Mouse (Mus musculus) adrenal gland, adult 8-10 months (tissue): Measurements from ENCODE around the gene Brms1. TPM values are rescaled to one million over a fixed set of nuclear protein-coding genes. Genes with fewer than 3 reads are reported as not detected.
"Not testable (repeated sequence)": the region's sequence is repeated elsewhere in the genome, so short reads cannot be mapped to it uniquely, and the experiment has no call there.

Experiments
- DNase-seq: peaks from one replicate; pipeline ENCODE4 v3.0.0; 2022
- total RNA-seq, 4 experiments: library from RNA; stranded (reverse); gene quantifications; 2 replicates each; pipeline ENCODE4 v1.2.4; 2022

The Brms1 gene
- total RNA-seq, 4 experiments from 2014 or later, result 30.0 to 40.1 (median 33.6) TPM

DNA sequence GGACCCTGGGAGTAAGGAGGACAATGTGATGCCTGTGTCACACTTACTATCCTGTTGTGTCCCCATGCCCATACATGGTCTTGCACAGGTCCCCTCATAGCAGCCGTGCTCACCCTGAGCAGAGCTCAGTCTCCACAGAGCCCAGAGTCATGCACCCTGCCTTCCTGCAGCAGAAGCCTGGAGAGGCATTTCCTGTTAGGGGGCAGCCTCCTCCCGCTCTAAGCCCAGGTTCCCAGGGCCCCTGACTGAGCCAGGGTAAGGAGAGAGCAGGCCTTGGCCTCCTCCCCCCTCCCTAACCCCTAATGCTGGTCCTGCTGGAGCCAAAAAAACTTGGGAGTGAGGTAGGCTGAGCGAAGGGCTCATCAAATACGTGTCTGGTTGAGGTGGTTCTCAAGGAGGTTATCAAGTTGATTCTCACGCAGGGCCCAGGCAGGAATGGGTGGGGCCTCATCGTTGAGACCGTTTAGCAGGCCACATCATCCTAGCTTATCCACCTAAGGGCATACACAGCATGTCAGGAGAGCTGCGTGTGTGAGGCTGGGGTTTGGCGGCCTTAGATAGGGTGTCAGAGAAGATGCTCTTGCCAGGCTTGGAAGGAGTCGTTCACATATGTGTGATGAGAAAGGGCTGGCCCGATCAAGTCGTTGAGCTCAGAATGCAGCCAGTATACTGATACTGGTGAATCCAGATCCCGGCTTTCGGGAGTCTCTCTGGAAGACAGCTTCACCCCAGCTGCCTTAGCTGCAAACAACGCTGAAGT, 26.1 kb downstream of the Brms1 start:
- DNase-seq, result no peak

DNA sequence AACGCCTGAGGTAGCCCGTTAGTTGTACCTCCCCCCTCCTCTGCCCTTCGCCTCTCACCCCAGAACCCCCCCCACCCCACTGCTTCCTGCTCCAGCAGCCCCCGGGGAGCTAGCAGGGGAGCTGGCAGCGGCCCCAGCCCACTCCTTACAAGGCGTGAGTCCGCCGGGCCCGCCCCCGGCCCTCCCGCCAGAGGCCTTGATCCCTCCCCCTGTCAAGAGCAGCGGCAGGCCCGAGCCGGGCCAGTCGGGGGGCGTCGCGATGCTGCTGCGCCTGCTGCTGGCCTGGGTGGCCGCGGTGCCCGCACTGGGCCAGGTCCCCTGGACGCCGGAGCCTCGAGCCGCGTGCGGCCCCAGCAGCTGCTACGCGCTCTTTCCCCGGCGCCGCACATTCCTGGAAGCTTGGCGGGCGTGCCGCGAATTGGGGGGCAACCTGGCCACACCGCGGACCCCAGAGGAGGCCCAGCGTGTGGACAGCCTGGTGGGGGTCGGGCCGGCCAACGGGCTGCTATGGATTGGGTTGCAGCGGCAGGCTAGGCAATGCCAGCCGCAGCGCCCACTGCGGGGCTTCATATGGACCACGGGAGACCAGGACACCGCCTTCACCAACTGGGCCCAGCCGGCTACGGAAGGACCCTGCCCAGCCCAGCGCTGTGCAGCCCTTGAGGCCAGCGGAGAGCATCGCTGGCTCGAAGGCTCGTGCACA, 26.9 kb downstream of the Brms1 start, which contains the start of gene Cd248:
TSS of gene Cd248 (plus strand) at position 212 of the 703 bp plus-strand sequence.
- no peak for DNase-seq

DNA sequence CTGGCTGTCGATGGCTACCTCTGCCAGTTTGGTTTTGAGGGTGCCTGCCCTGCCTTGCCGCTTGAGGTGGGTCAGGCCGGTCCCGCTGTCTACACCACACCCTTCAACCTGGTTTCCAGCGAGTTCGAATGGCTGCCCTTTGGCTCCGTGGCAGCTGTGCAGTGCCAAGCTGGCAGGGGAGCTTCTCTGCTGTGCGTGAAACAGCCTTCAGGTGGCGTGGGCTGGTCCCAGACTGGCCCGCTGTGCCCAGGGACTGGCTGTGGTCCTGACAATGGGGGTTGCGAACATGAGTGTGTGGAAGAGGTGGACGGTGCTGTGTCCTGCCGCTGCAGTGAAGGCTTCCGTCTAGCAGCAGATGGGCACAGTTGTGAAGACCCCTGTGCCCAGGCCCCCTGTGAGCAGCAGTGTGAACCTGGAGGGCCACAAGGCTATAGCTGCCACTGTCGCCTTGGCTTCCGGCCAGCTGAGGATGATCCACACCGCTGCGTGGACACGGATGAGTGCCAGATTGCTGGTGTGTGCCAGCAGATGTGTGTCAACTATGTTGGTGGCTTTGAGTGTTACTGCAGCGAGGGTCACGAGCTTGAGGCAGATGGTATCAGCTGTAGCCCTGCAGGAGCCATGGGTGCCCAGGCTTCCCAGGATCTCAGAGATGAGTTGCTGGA, 27.5 kb downstream of the Brms1 start:
- no peak for DNase-seq

DNA sequence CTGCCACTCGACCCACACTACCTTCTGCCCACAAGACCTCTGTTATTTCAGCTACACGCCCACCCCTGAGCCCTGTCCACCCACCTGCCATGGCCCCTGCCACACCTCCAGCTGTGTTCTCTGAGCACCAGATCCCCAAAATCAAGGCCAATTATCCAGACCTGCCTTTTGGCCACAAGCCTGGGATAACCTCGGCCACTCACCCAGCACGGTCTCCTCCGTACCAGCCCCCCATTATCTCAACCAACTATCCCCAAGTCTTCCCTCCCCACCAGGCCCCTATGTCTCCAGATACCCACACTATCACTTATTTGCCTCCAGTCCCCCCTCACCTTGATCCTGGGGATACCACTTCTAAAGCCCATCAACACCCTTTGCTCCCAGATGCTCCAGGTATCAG, 28.3 kb downstream of the Brms1 start:
- DNase-seq, result no peak

DNA sequence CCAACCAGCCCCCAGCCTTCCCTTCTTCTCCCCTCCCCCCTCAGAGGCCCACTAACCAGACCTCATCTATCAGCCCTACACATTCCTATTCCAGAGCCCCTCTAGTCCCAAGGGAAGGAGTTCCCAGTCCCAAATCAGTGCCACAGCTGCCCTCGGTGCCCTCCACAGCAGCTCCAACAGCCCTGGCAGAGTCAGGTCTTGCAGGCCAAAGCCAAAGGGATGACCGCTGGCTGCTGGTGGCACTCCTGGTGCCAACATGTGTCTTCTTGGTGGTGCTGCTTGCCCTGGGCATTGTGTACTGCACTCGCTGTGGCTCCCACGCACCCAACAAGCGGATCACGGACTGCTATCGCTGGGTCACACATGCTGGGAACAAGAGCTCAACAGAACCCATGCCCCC, 28.8 kb downstream of the Brms1 start:
- DNase-seq, result no peak

DNA sequence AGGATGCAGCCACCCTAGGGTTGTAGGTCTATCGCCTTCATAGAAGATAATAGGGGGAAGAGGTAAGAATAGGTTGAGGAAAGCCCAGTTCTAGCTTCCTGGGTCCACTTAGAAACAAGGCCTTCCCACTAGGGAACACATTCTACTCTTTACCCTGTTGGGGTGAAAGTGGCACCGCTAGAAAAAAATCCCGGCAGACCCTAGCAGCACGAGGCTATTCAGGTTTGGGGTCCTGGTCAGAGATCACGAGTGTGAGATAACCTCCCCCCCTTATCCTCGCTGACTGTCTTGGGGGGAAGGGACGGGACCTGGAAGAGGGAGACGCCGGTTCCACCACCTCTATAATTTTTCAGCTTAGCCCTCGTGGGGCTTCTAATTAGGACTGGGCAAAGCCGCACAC, 29.9 kb downstream of the Brms1 start:
- DNase-seq, result no peak

DNA sequence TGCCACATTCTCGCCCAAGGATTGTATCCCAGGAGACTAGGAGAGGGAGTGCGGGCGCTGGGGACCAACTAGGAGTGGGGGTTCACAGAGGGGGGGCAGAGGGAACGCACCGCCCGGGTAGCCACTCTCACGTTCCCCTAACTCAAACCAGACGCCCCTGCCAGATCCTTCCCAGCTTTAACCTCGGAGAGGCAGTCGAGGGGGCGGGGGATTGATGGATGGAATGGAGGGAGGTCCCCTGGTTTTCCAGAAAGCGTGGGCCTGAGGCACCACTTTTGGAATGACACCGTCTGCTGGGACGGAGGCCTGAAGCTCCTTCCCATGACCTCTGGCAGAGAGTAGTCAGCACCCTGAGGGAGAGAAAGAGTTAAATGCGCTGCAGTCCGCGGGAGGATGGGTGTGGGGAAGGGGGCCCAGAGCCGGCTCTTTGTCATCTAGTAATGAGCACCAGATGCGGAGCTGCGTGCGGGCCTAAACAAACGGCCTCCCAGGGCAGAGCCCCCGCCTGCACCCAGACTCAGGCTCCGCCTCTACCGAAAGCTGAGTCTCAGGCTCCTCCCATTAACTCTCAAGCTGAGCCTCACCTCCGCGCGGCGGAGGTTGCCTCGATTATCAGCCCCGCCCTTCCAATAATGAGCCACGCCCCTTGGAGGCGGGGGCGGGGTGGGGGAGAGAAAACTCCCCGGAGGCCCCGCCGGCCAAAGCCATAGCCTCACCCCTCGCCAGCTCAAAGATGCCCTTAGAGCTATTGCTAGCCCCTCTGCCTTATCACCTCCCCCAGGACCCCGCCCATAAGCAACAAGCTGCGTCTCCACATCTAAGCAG, 30.6 kb downstream of the Brms1 start:
- DNase-seq, result peak; percentile 70

DNA sequence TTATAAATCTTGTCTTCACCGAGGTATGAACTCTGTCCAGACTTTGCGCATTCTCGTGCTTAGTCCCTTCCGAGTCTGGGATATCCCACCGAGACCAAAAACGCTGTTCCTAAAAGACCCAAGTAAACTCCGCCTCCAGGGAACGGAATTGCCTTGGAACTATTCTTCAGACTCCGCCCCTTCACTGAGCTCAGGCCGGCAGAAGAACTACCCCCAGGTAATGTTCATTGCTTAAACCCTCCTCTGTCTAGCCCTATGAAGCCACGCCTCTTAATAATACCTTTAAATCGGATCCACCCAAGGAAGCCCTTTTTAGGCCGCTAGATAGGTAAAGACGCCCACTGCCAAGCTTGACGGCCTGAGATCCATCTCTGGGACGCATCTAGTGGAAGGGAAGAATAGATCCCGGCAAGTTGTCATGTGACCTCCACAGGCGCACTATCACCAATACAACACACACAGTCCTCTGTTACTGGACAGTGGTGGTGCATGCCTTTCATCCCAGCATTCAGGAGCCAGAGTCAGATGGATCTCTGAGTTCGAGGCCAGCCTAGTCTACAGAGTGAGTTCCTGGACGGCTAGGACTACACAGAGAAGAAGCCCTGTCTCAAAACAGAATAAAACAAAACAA, 31.4 kb downstream of the Brms1 start:
- no peak for DNase-seq

DNA sequence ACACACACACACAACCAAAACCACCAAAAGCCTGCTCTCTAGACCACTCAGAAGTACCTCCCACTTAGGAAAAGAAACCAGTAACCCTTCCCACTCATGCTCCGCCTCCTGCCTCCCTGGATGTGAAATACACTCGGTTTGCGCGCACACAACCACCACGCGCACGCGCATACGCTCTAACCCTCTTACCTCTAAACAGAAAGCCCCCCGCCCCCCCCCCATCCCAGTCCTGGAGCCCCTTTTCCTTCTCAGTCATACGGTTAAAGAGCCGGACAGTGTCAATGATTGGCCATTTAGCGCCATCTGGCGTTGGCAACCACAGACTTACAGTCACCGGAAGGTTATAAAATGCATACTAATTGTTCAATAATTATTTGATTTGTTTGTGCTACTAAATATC, 31.9 kb downstream of the Brms1 start:
- no peak for DNase-seq

DNA sequence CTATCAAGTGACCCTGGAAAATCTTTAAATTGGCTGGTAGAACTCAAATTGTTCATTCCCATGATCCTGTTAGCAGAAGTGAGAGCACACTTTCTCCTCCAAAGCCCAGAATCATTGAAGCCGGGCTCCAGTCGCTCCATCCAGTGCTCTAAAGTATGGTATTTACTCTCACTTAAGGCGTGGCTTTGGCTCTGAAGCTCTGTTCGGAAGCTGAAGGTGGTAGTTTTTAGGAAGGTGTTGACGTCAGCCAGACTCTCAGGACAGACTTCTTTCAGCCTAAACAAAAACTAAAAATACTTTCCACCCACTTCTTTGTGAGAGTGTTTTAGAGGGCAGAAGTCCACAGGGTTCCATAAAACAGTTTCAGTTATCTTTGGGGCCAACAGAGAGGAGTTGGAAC, 32.4 kb downstream of the Brms1 start:
- DNase-seq, result no peak

DNA sequence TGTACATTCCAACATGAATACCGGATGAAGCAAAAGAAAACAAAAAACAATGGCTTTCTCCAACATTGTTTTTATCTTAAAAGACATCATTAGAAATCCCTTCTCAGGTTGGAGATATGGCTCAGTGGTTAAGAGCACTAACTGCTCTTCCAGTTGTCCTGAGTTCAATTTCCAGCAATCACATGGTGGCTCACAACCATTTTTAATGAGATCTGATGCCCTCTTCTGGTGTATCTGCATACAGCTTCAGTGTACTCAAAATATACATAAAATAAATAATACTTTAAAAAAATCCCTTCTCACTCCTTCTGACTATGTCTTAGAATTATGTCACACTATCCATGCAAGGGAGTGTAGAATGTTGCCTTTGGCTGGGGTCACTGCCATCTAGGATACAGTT, 38.1 kb downstream of the Brms1 start:
- no peak for DNase-seq

DNA sequence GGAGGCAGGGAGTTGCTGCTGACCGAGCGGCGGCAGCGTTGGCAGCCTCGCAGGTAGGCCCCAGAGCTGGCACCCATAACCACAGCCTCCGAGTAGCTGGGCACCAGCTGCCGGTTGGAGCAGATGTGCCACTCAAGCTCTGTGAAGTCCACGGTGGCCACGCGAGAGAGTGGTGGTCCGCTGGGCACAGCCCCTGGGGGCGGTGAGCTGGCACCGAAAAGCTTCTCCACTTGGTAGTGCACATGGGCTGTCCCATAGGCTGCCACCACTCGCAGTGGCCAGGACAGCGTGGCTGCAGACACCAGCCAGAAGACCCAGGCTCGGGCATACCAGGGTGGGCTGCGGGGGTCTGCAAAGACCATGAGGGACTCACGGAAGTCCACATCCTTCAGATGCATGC, 40.9 kb downstream of the Brms1 start:
- DNase-seq, result no peak

DNA sequence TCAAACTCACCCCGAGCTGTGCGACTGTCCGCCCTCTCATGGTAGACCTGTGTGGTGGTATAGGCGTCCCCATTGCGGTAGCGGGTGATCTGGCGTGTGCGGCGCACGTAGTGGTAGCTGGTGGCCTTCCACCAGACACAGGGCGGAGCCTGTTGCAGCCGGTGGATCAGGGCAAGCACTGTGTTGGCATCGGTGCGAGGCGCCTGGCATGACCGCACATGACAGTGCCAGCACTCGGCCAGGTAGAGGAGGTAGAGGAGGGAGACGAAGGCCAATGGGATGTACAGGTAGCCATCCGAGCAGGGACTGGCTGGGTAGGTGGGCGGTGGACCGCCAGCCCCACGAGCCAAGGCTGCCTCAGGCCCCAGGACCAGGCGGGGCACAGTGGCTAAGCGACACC, 41.4 kb downstream of the Brms1 start:
- DNase-seq, result no peak

DNA sequence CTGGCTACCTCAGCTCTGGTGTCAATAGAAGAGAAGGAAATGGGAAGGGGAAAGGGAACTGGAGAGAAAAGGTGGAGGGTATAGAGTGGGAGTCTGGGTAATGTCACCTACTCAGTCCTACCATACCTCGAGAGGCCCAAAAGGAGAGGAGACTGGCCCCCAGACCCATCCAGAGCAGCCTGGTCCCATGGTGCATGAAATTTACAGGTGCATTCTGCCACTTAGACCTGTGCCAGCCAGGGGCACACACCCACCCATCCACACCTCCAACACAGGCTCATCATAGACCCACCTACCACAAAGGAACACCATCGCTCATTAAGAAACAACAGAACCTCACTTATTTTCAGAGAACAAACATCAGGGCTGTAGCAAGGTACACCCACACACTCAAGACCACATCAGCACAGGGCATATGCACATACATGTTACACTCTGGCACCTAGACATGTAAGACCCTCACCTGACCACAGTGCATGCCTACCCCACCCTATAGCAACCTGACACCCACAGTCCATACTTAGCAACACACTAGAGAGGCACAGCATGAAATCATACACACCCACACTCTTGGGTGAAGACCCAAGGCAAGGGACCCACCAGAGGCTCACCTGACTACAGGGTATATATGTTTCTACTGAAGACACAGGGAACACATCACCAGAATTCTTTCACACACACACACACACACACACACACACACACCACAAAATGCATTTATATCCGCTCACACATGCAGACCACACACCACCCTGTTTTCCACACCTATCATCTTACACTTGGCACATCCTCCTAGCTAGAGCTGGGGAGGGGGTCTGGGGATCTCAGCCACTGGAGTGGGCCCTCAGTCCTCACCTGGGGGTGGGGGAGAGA, 43.0 kb downstream of the Brms1 start:
- no peak for DNase-seq

DNA sequence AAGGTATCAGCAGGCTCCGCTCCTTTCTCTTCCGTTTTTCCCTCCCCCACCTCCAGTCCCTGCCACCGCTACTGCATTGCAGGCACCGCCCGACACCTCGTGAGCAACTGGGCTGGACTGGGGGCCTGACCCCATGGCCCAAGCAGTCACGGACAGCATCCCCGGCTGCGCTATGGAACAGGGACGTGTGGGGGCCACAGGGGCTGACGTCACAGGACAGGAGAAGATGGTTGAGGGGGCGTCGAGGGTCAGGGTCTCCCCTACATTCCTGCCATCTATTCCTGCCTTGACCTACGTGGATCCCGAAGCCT, 43.6 kb downstream of the Brms1 start:
- no peak for DNase-seq

DNA sequence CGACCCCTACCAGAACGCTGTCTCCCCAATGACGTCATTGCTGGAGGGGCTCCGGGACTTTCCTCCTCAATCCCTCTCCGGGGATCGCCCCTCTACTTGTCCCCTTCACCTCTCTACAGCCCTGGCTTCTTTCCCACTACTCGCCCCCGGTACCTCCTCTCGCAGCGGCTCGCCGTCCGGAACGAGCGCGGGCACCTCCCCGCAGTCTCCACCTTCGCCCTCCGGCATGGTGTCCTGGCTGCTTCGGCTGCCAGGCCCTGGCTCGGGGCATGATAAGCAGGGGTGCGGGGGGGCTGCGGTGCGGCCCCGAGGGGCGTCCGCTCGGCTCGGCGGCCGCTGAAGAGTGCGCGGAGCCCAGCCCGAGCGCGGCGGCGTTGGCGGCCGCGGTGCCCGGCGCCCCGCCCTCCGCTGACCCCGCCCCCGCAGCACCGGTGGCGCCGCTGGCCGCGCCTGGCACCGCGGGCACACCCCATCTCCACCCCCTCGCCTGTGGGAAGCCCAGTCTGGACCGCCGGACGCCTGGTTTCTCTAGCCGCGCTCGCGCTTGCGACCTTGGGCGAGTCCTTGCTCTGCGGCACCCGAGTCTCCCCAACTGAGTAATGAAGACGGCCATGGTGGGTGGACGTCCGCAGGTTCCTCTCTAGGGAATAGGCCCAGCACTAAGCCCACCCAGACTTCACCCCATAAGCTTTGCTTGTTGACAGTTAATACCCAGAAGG, 44.1 kb downstream of the Brms1 start, which contains the start of gene Tmem151a:
TSS of gene Tmem151a (minus strand) at position 387 of the 719 bp plus-strand sequence.
- no peak for DNase-seq

DNA sequence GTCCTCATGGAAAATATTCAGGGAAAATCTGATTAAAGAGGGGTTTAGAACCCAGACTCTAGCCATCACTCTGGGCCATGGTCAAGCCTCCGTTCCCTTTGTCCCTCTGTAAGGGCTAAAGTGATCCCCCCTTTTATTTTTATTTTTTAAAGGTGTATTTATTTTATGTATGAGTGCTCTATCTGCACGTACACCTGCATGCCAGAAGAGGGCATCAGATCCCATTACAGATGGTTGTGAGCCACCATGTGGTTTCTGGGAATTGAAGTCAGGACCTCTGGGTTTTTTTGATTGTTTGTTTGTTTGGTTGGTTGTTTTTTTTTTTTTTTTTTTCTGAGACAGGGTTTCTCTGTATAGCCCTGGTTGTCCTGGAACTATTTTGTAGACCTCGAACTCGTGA, 45.4 kb downstream of the Brms1 start:
- DNase-seq, result not testable (repeated sequence)

DNA sequence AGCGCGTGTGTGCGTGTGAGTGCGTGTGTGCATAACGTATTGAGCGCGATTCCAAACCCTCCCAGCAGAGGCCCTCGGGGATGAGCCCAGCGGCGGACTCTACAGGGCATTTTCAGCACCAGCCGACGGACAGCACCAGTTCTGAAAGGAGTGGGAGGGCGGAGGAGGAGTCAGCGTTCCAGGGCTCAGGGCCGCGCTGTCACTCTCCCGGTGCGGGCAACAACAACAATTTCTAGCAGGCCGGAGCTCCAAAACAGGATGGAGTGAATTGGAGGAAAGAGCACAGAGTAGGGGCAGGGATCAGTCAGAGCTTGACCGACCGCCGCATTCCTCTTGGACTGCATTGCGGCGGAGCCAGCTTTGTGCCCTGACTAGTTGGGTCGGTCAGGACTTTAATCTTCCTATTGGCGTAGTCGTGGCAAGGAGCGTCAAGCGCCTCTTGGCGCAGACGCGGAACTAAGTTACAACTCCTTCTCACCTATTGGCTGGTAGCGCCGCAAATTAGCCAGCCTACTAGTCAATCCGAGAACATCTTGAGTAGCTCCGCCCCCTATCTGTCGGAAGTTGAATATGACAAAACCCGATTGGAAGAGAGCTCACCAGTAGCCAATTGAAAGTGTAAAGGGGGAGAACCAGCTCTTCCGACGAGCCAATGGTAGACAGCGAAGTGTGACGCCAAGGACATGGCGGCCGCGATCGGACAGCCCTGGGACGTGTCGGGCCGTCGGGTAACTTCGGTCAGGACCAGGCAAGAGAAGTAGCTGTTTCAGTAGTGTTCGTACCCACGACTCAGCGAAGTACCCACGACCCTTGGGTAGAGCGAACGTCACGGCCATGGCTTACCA, 47.0 kb downstream of the Brms1 start, which contains the start of gene Yif1a:
TSS of gene Yif1a (plus strand) at position 655 of the 845 bp plus-strand sequence.
- peak; percentile 97 for DNase-seq

DNA sequence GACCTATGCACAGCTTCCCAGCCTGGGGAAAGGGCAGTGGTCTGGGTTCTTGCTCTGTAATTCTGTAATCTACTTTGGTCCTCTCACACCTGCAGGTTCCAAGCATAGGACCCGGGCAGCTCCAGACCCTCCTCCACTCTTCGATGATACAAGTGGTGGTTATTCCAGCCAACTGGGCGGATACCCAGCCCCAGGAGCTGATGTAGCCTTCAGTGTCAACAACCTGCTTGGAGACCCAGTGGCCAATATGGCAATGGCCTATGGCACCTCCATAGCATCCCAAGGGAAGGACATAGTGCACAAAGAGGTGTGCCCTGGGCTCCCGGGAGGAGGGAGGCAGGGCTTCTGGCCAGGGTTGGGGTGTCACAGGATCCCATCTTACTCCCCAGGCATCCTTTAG, 48.2 kb downstream of the Brms1 start:
- DNase-seq, result no peak
